Mouse (Mus musculus) left cerebral cortex, adult 8-10 months (tissue): ENCODE data around the gene Lrrtm1. TPM values are rescaled to one million over a fixed set of nuclear protein-coding genes. Genes with fewer than 3 reads are reported as not detected.

ENCODE experiments used
- DNase-seq, 2 experiments: peaks; one replicate each; pipeline ENCODE4 v3.0.0; 2022; ENCODE audit warnings: low spot score in 2 of 2
- total RNA-seq, 4 experiments: library from RNA; stranded (reverse); gene quantifications; 2 replicates each; pipeline ENCODE4 v1.2.4; 2022

Gene Lrrtm1
- 10 to 100 TPM; 38.6 to 50.3 (median 43.4) TPM for total RNA-seq

DNA sequence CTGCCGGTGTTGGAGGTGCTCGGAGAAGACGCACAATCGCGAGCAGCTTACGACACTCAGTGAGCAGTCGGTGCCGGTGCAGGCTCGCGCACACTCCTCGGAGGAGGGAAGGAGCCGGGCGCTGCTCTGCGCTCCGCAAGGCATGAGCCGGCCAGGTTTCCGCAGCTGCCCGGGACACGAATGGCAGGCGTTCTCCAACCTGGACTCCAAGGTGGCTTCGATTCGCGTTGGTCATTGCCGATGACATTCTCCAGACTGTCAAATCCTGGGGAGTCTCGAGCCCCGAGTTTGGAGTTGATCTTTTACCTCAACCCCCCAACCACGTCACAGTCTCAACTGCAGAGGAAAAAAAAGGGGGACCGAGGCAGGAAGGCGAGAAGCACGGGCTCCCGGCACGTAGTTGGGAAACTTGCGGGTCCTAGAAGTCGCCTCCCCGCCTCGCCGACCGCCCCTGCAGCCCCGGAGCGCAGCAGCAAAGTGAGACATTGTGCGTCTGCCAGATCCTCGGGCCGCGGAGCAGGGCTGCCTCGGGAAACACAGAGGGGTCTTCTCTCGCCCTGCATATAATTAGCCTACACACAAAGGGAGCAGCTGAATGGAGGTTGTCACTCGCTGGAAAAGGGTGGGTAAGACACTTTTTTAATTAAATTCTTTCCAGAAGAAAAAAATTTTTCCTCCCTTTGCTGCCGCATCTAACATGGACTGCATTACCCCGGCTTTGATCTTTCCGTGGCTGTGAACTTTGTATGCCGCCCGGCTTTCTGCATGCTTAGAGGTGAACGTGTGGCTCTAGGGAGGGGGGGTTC is at the start of gene Lrrtm1:
TSS of gene Lrrtm1 (plus strand) at position 89 of the 806 bp plus-strand sequence.
- peak; percentile 70 to 77 for DNase-seq

DNA sequence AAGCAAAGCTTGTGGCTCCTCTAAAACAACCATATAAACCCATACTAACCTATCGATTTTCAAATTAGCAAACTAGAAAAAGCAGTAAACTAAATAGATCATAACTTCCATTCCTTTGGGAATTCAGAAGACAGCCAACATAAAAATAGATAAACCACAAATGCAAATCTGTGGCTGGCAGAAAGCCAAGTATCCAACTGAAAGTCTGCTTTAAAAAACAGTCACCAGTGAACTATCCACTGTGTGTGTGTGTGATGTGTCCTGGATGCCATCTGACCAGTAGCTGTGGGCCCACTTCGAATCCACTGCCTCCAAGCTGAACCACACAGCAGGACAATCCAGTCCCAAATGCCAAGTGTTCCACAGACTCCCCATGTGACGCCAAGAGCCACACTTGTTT is 45.8 kb upstream of the Lrrtm1 start:
- no peak for DNase-seq

DNA sequence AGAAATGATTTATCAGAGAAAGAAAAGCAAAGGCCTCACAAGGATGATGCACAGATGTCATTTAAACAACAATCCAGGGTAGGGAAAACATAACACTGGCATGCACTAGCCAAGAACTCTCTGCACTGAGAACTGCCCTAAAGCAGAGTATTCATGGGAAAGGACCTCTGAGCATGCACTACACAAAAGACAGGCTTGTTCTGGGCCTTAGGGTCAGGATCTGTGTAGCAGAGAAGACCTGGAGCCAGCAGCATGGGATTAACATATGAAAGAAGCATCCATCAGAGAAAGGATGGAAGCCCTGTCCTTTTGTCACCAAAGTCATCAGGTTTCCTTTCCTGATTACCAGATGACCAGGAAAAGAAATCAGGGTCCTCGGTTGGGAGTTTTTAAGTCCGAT is 43.1 kb upstream of the Lrrtm1 start:
- no peak for DNase-seq

DNA sequence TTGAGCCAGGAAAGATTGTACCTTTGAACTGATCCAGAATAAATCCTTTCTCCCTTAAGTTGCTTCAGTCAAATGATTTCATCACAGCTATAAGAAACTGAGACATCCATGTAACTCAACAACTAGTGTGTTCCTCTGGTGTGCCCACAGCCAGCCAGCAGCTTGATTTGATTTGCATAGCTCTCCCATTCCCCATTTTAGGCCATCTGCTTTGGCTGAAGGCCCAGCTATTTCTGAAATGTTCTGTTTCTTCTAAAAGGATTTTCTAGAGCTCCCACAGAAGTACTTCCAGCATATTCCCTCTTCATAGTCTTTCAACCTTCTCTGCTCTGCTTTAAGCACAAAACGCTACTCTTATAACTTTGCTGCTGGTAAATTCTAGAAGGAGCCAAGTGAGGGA is 33.3 kb upstream of the Lrrtm1 start:
- DNase-seq, result no peak

- no peak for DNase-seq
Measured at GRCm38 (mm10) chr6:77209929-77210328, 32.6 kb upstream of the Lrrtm1 start.

DNA sequence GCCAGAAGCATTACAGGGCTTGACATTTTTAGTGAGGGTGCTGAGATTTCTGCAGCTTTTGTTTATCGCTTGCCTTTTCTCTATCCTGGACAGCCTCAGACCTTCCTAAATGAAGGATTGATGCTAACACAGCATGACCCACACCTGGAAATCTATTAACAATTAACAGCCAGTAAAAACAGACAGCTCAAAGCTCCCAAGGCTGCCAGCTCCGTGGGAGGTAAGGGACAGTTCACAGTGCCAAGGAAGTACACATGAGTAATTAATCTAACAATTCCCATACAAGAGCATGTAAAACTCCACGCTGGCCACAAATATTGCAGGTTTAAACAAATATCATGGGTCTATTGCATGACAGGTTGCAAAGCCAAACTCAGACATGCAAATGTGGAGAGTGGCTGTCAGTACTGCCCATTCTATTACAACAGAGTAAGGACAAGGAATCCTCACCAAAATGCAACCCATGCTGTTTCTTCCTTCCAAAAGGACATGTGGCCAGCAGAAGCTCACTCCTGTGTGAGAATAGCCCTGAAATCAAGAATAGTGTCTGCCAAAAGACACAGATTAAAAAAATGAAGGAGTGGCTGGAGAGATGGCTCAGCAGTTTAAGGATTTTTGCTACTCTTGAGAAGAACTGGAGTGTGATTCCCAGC is 28.6 kb upstream of the Lrrtm1 start:
- no peak for DNase-seq

- DNase-seq, result no peak
Measured at GRCm38 (mm10) chr6:77215322-77215721, 27.2 kb upstream of the Lrrtm1 start.

- no peak for DNase-seq
Measured at GRCm38 (mm10) chr6:77218875-77219274, 23.6 kb upstream of the Lrrtm1 start.

GRCm38 (mm10) chr6:77220776-77221175 is 21.7 kb upstream of the Lrrtm1 start:
- no peak for DNase-seq

DNA sequence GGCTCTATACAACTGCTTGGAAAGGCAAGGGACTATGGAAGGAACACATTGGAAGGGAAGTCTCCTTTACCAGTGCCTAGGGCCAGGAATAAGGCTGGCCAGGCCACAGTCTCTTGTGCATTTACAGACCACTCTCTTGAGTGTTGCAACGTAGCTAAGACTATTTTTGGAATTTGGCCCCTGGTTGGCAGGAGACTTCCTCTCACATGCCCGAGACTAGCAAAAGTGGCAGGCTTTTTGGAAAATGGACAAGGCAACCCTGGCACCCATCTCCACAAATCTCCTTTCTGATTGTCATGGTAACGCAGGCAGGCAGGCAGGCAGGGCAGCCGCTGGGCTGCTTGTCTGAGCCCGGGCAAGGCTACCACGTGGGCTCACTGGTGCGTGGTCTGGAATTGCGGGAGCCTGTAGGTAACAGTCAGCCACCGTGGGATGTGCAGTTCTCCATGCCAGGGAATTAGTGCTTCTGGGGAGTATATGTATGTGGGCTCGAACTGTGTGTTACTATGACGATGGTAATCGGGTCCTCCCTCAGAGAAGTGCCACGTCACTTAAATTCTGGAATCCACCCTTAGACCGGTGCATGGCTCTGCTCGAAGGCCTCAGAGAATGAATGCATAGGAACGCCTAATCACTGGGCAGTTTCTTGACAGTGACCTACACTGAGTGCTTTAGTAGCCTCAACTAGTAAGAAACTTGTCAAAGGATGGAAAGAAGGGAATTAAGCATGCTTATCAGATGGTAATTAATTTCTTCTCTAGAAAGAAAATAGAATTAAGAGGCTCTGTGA is 19.4 kb upstream of the Lrrtm1 start:
- peak in 1 of 2 experiments; percentile 84 for DNase-seq

DNA sequence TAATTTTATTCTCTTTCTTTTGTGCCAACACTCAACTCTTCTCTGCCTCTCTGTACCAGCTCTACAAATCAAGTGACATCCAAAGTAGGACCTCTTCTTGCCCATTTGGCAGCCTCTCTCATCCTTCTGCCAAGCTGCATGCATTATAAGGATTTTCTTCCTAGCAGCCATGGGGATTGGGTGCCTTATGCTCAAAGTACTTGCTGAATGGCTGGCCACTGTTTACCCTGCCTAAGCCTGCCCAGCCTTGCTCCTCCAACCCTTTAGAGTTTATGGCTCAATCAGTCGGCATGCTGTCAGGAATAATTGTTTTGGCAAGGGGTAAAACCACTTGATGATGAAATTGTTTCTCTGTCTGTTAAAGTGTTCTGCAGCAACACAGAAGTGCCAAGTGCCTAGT is 2.1 kb upstream of the Lrrtm1 start:
- DNase-seq, result no peak

GRCm38 (mm10) chr6:77243541-77244231 is 1.2 kb downstream of the Lrrtm1 start:
- DNase-seq, result peak; percentile 39 to 52

- DNase-seq, result no peak
Measured at GRCm38 (mm10) chr6:77253480-77253879, 11.0 kb downstream of the Lrrtm1 start.

GRCm38 (mm10) chr6:77256348-77256747 is 13.9 kb downstream of the Lrrtm1 start:
- no peak for DNase-seq

DNA sequence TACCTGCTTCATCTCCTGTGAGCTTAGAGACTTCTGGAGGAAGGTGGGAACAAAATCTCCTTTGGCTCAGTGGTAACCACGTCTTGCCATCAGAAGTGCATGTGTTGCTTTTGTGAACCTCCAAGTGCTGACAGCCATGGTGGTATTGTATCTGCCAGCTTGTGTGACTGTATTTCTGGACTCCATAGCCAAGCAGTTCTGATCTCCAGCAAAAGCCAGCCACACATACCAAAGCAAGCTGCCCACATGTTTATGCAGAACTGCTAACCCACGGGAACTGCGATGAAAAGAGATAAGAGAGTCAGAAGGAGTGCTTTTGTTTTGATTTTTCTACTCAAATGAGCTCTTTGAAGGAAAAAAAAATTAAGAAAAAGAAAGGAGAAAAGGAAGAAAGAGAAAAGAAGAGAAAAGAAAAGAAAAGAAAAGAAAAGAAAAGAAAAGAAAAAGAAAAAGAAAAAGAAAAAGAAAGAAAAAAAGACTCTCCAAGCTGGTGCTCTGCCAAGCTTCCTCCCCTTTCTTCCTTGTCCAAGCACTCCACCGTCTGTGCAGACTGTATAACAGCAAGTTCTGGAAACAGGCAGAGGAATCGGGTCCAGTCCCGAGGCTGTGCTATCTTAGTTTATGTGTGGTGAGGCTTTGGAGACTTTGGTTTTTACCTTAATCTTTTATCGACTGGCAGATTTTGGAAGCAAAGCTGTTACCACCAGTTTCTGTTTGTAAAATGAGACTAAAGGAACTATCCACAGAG is 15.0 kb downstream of the Lrrtm1 start:
- DNase-seq, result peak in 1 of 2 experiments; percentile 50

DNA sequence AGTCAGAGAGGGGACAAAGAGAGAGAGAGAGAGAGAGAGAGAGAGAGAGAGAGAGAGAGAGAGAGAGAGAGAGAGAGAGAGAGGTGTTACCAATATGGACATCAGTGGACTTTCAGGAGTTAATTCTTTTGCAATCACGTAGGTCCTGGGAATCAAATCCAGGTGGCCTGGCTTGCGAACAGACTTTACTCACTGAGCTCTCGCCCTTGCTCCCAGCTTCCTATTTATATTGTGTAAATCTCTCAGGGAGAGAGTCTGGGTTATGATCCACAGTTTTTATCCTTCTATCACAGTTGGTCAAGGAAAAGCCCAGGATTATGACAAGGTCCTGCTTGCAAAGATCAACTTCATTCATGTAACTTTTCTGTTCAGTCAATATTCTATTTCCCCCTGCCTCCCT is 22.7 kb downstream of the Lrrtm1 start:
- no peak for DNase-seq

GRCm38 (mm10) chr6:77278794-77279193 is 36.3 kb downstream of the Lrrtm1 start:
- peak in 1 of 2 experiments; percentile 64 for DNase-seq

- DNase-seq, result no peak
Measured at GRCm38 (mm10) chr6:77286317-77286716, 43.8 kb downstream of the Lrrtm1 start.

GRCm38 (mm10) chr6:77288402-77288801 is 45.9 kb downstream of the Lrrtm1 start:
- DNase-seq, result no peak

GRCm38 (mm10) chr6:77291415-77291814 is 48.9 kb downstream of the Lrrtm1 start:
- DNase-seq, result no peak

GRCm38 (mm10) chr6:77301305-77301704 is 58.8 kb downstream of the Lrrtm1 start:
- DNase-seq, result no peak
